Mouse (Mus musculus): Measurements from ENCODE around the gene Oxt.

GRCm38 (mm10) chr2:130558015-130558414 is 18.0 kb upstream of the Oxt start:
- TF ChIP-seq CTCF (IDR thresholded peaks at IDR 0.05; ENCODE audit: low read depth, low read length) (no peak), GATA1 (IDR thresholded peaks at IDR 0.05; ENCODE audit: borderline replicate concordance, low read length) (no peak), POLR2AphosphoS5 (IDR thresholded peaks at IDR 0.05; ENCODE audit: insufficient replicate concordance, low read depth, low read length) (no peak)
